Mouse (Mus musculus): ENCODE data around the gene Tmie. TPM values are rescaled to one million over a fixed set of nuclear protein-coding genes. Genes with fewer than 3 reads are reported as not detected.

Tmie gene
- 1 to 10 TPM; 1.2 to 1.3 TPM for total RNA-seq (2021)

DNA sequence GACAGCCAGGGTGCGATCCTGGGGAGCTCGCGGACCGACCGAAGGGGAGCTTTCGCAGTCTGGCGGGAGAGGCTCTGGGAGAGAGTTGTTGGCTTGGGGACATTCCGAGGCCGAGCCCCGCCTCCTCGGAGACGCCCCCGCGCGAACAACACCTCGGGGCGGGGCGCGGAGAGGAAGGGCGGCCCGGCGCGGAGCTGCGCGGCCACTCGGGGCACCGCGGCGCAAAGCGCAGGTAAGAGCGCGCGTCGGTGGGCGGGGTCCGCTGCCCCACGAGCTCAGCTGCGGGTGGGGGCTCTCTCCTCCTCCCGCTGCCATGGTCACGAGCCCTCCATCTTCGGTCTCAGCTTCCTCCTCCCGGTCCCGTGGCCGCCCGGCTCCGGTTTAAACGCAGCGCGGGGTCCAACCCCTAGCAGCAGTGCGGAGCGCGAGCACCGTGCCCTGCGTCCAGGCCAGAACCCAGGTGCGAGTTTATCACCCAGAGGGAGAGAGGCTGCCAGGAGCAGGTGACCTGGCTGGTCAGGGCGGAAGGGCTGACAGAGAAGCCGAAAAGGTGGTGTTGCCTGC, at the start of gene Tmie:
Gene Tmie, minus strand, starts transcription at position 116 of the 564 bp plus-strand sequence.
- intact Hi-C loops (cut with DNase I) = loop anchor here (2.0 to 10.0 kb wide), 5 partner anchors 41 to 235 kb away; partner anchors contain the start of genes Ccrl2 and Rtp3
- peak; percentile 75 for DNase-seq (ENCODE audit: low spot score)

DNA sequence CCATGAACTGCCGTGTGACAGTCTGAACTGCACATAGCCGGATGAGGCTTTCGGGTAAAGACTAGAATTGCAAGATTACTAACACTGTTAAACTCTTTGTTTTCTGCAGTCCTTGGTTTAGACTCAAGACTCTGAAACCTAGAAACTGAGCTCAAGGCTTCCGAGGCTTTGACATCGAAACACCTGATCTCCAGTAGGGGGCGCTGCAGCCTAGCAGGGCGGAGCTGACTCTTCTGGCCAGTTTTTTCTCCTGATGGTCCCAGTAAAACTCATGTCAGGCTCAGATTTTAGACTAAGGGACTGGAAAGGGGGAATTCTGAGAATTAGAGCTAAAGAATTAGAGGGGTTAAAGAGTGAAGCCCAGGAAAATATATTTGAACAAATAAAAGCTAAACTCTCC, 42.8 kb upstream of the Tmie start:
- intact Hi-C loops (cut with DNase I) = loop anchor here (2.0 to 5.0 kb wide), 4 partner anchors 22 to 150 kb away; no protein-coding TSS in a partner anchor
- no peak for DNase-seq (ENCODE audit: low spot score)

DNA sequence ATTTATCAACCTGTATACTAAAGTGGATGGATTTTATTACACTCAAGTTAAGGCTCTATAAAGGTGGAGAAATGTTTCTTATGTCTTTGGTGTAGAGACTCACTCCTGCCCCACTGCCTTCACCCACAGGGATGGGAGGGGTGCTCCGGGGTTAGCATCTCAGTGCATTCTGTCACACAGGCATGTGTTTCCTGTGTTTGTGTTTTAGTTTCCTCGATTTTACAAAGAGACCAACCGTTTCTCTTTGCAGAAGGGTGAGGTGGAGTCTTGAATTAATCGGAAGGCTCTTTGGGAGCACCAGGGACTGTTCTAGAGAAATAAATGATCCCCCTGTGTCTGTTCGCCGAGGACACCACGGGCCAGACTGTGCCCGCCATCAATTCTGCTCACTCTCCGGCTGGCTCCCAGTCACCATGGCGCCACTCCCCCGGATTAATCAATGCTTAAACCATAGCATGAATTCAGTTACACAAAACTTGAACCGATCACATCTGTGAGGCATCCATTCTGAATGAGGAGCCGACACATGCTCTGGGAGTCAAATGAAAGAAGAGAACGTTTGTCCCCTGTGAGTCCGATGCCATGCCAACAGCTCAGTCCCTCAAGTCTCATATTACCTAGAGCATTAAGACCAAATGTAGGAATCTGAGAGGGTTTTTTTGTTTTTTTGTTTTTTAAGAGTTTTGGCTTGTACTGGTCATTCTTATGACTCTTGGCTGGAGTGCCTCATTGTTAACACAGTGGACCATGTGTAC, 40.9 kb upstream of the Tmie start:
- DNase-seq (ENCODE audit: low spot score) = no peak
- intact Hi-C loops (cut with DNase I) = loop anchor here (2.0 to 5.0 kb wide), 2 partner anchors 40 to 76 kb away; partner anchors contain the start of gene Tmie

DNA sequence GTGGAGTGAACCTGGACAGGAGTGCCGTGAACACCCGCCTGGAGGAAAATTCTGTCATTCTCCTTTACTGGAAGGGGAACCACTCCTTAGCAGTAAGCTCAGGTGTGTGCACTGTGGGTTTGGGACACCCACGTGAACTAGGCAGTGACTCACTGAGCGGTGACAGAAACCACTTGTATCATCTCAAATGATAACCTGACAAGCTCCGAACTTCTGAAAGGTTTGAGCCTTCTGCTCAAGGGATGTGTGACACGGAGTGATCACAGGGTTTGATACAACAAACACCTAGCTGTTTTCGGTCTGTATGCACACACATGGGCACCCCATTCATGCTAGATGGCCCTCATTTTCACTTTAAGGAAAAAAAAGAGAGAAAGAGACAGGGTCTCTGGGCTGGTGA, 36.9 kb upstream of the Tmie start, which contains the start of gene Fam240a:
Gene Fam240a, minus strand, starts transcription at position 76 of the 400 bp plus-strand sequence.
- intact Hi-C loops (cut with DNase I) = no loop called here
- no peak for DNase-seq (ENCODE audit: low spot score)

DNA sequence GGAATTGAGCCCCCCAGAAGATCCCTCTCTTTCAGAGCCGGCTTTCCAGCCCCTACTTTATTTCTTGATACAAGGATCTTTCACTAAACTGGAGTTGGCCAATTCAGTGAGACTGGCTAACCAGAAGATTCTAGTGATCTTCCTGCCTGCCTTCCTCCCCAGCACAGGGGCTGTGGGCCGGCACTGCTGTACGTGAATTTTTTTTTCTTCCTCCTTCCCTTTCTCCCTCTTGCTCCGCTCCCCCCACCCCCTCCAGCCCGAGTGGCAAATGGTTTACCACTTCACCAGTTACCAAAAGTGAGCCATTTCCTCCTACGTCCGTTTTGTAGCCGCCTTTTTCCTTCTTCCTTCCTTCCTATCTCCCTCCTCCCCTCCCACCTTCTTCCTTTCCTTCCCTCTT, 35.6 kb upstream of the Tmie start:
- intact Hi-C loops (cut with DNase I) = no loop called here
- DNase-seq (ENCODE audit: low spot score) = no peak

DNA sequence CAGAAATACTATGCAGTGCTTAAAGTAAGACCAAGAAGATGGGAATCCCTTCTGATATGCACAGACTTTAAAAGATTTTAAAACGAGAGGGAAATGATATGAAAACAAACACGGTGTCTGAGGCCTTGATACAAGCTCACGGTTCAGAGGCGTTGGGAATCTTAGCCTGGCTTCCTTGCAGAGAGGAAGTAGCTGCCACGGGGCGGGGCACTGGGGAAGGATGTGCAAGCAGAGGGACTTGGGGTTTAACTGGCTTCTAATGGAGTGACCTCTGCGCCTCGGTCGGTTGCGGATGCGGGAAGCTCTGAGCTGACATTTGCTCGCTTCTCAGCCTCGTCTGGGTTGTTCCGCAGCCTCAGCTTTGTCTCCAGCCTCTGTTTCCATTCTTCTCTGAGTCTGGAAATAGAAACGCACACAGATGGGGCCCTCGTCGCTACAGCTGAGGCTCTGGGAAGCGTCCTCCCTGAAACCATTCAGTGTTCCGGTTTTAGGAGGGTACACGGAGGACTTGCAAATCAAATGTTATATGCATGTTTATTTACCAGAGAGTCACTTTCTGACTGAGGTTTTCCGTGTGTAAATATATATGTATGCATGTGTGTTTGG, 34.8 kb upstream of the Tmie start:
- intact Hi-C loops (cut with DNase I) = no loop called here
- no peak for DNase-seq (ENCODE audit: low spot score)

DNA sequence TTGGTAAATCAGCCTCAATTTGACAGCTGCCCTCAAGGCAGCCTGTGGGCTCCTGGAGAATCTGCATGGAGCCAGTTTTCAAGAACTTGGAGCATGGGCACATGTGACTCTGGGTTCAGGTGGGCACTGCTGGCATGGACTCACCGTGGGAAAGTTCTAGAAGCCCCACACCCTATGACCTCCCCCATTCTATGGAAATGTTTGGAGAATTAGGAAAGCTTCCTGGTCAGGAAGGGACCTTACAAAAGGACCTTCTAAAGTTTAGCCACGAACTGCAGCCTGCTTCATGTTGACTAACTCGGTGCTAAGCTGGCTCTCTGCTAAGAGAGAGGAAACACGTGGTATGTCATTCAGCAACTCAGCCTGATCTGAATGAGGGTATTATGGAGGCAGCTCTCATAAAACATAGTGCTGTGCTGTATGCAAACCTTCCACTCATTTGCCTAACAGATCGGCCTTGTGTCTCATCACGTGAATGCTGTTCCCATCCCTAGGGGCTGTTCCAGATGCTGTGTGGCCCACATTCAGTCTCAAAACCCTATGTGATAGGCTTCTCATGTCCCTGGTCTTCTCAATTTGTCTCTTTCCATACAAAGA, 29.6 kb upstream of the Tmie start:
- intact Hi-C loops (cut with DNase I) = no loop called here
- no peak for DNase-seq (ENCODE audit: low spot score)

DNA sequence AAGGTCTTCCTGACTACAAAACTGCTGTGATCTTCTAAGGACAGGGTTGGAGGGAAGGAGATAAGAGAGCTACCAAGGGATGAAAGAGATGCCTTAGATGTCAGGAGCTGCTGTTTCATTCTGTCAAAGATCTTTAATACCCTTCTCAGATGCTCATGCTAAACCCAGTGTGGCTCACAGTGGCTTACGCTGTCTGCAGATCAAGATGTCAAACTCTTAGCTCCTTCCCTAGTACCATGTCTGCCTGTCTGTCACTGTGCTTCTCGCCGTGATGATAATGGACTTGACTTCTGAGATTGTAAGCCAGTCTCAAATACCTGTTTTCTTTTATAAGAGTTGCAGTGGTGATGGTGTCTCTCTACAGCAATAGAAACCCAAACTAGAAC, 28.7 kb upstream of the Tmie start:
- intact Hi-C loops (cut with DNase I) = no loop called here
- DNase-seq (ENCODE audit: low spot score) = no peak

DNA sequence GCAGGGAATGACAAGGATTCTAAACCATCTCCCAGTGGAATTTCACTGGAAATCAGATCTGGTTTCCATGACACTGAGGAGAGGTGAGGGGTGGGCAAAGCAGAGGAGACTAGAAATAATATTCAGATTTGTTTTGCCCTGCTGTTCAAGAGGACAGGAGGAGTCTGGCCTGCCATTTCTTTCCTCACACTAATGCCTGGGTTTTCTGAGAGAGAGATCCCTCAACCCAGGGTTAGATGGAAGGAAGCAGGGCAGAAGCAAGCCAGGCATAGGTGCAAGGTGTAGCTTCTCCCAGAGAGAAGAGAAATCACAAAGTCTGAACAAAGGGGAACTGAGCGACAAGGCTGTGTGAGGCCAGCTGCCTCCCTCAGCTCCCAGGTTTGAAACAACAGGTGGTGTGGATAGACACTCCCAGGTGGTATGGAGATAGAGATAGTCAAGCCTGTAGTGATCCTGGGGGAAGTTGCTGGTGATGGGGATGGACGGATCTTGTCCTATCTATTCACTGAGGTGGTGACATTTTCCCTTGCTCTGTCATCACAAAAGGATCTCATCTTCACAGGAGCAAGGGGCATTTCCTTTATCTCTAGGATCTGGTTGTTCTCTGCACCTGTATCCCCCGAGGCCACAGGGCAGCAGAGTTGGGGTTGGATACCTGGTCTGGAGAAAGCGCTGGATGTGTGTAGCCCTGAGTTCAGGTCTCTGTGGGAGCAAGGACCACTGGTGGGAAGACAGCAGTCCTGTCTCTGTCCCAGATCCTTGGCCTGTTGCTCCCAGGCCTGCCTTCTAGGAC, 28.1 kb upstream of the Tmie start:
- intact Hi-C loops (cut with DNase I) = no loop called here

DNA sequence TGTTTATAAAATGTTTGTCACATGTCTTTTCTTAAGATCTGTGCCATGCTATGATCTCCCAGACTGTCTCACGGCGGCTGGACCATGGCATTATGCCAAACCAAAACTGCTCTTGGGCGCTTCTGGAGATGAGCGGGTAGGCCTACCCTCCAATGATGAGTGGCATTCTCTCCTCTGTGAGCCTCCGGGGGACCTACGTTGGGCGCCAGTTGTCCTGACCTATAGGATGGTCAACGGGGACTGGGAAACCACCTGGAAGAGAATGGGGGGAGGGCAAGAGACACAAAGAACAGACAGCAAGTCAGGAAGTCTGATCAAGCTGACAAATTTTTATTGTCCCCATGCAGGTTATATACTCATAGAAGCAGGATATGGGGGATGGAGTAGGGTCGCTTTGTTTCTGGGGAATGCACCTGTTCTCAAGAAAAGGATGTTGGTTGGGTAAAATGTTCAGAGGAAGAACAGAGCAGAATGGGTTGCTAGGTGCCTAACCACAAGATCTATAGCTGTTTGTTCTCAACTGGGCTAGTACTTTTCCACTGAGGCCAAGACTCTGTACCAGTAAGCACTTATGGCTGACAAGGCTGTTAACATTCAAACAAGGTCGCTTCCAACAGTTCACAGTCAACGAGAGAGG, 27.4 kb upstream of the Tmie start:
- no peak for DNase-seq (ENCODE audit: low spot score)
- intact Hi-C loops (cut with DNase I) = no loop called here

More for the DNA sequence above, 28.1 kb upstream of the Tmie start:
- no peak for DNase-seq (ENCODE audit: low spot score)

DNA sequence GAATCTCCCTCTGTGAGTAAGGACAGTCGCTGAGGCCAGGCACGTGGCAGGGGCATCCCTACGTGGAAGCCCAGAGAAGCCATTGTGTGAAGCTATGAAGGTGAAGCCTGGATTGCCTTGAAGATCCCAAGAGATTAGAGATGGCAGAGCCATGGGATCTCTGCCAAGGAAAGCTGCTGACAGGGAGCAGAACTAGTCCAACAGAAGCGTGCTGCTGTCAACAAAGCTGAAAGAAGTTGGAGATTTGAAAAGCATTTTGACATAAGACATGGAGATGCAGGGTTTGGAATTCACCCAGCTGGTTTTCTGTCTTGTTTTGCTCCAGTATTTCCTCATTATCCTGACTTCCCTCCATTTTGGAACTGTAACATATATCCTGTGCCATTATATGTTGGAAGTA, 22.4 kb upstream of the Tmie start:
- no peak for DNase-seq (ENCODE audit: low spot score)
- intact Hi-C loops (cut with DNase I) = no loop called here

DNA sequence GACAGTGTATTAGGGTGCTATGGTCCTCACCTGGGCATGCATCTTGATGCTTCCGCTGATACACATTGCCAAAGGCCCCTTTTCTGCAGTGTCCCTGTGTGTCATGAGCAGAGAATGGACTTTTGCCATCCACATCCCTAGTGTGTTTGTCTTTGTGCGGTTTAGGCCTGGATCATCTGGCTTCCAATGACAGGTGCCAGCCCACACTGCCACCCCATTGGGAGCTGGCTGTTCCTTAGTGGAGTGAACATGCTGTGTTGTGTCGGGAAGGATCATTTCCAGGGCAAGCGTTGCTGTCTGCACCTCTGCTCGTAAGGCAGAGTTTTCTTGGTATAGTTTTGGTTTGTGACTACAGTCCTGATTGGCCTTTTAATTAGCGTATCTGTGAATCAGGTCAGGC, 21.3 kb upstream of the Tmie start:
- intact Hi-C loops (cut with DNase I) = no loop called here
- DNase-seq (ENCODE audit: low spot score) = no peak

DNA sequence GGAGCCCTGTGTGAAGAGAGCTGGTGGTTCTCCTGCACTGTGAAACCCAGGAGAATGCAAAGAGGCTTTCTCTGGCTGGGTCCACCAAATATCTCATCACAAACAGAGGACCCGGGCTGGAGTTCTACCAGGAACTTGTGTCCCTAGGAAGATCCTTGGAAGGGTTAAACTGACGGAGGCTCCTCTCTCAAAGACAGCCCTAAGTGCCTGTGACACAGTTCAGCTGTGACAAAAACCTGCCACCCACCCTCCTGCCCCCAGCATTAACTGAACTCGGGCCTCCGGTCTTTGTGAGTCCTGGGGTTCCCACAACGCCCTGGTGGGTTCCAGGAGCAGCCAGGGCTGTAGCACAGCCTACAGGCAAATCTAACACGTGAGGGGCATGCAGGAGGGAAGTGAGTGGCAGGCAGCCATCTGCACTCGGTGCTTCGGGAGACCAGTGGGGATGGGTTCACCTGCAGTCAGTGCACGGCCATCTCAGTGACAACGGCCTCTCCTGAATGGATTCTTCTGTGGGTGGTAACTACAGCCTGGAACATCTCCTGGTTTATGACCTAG, 19.6 kb upstream of the Tmie start:
- intact Hi-C loops (cut with DNase I) = no loop called here
- no peak for DNase-seq (ENCODE audit: low spot score)

DNA sequence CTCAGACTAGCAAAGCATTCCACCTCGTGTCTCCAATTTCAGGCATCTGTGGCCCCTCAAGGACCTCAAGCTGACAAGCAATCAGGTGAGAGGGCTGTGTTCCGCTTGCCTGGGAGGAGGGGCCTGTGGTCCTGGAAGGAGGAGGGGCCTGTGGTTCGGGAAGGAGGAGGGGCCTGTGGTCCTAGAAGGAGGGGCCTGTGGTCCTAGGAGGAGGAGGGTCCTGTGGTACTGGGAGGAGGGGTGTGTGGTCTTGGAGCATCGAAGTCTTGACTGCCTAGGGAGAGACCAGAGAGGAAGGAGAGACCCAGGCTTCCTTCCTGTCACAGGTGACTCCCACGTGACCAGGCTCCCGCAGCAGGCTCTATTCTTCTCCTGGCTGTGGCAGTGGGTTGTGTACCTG, 16.7 kb upstream of the Tmie start:
- no peak for DNase-seq (ENCODE audit: low spot score)
- intact Hi-C loops (cut with DNase I) = no loop called here

DNA sequence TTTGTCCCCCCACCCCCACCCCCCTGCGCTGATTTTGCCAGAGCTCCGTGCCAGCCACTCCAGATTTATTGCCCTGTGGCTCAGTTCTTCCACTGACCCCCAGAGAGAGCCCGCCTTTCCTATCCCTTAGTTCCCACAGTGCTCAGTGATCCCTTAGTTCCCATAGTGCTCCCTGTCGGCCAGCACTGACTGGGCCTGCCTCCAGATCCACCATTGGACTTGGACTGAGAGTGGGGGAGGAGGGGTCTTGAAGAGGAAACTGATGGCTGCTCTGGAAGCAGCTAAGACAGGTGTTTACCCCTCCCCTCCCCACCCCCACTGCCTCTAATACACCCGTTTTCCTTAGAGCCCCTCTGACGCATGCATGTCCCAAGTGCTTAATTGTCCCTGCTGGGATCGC, 16.1 kb upstream of the Tmie start:
- DNase-seq (ENCODE audit: low spot score) = no peak
- intact Hi-C loops (cut with DNase I) = no loop called here

DNA sequence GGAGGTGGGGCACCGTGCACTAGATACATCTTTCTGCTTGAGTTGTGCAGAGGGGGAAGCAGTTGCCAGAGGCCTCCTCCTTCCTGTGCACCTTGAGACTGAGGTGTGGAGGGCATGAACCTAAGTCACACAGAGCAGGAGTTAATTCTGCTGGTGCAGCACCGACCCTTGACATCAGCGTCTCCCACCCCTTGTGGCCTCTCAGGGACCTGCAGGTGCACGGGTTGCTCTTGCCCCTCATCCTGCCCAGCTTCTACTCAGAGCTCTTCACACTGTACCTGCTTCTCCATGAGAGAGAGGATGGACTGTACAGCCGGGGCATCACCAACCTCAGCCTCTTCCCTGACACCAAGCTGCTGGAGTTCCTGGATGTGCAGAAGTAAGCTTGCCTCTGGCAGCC, 15.6 kb upstream of the Tmie start:
- no peak for DNase-seq (ENCODE audit: low spot score)
- intact Hi-C loops (cut with DNase I) = no loop called here

DNA sequence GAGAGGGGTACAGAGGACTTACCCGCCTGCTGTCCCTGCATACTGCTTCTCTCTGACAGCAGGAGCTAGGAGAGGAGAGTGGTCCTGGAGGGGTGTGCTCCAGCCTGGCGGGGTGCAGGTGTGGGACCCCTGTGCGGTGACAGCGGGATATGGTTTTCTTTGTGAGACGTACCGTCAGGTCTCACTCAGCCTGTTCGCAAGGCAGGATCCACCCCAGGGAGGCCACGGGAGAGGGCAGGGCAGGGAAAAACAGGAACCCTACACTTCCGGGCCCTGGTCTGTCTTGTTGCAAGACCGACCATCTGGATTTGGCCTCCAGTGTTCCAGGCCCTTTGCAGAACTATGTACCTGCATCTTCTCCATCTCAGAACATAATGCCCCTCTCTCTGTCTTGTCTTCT, 13.5 kb upstream of the Tmie start:
- no peak for DNase-seq (ENCODE audit: low spot score)

DNA sequence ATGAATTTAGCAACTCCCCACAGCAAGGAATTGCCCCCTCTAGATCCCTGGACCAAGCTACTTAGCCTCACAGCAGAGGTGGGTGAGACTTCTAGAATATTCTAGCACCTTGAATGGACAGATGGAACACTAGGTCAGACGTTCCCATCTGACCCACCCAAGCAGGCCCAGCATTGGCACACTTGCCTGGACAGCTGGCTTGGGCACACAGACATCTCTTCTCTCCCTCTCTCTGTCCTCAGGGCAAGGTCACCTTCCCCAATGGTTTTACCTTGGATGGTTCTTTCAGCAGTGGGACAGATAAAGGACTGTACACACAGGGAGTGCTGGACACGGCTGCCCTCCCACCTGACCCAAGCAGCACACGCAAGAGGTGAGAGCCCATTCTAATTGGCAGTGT, 12.6 kb upstream of the Tmie start:
- intact Hi-C loops (cut with DNase I) = no loop called here
- DNase-seq (ENCODE audit: low spot score) = no peak

More for the DNA sequence above, 13.5 kb upstream of the Tmie start:
- intact Hi-C loops (cut with DNase I) = no loop called here

DNA sequence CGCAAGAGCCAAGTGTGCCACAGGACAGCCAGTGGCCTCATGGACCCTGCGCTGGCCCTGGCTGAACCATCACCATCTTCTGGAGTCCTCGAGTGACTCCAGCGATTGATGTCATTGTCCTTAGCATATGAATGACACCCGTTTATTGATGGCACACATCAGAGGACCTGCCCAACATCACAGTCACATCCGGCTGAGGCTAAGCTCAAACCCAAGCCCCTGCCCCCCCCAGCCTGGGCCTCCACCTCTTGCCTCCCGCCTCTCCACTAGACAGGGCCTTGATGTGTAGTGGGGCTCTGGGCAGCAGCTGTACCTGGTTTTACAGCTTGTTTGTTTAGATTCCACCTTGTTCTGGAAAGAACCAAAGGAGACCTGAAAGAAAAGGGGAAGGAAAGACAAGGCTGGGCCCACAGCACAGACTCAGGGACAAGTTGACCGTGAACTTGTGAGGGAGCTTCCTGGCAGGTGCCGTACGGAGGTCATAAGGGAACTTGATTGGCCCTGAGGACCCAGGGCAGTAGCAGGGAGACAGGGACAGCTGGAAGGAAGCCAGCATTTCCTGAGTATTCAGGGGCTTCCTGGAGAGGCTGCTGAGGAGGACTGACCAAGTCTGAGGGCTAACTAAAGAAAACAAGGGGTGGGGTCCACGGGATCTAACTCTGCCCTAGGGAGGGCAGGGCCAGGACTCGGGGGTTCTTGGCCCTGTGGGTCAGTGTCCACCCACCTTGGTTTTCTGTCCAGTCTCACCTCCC, 11.3 kb upstream of the Tmie start:
- no peak for DNase-seq (ENCODE audit: low spot score)
- intact Hi-C loops (cut with DNase I) = no loop called here

Measured in heart, postnatal 25 days (tissue).